Mouse (Mus musculus) telencephalon, adult 2 months (tissue): ENCODE results near the gene Itih1.

Source experiments
- DNase-seq: peaks from one replicate; pipeline ENCODE4 v3.0.0-alpha.2; 2011; ENCODE audit warnings: low read depth, low spot score

Gene Itih1

GRCm38 (mm10) chr14:30943038-30943437 is at the start of gene Itih1:
Gene Itih1, minus strand, starts transcription at chr14:30943289.
- no peak for DNase-seq

GRCm38 (mm10) chr14:30976222-30976621 is 33.1 kb upstream of the Itih1 start:
- DNase-seq = no peak

GRCm38 (mm10) chr14:30974204-30974603 is 31.1 kb upstream of the Itih1 start:
- peak; percentile 87 for DNase-seq

- no peak for DNase-seq
Measured at GRCm38 (mm10) chr14:30960366-30960765, 17.3 kb upstream of the Itih1 start.

GRCm38 (mm10) chr14:30959031-30959430 is 15.9 kb upstream of the Itih1 start:
- DNase-seq = no peak

- DNase-seq = no peak
Measured at GRCm38 (mm10) chr14:30958517-30958916, 15.4 kb upstream of the Itih1 start.

- peak; percentile 98 for DNase-seq
Measured at GRCm38 (mm10) chr14:30951154-30951825, 8.2 kb upstream of the Itih1 start, which contains the start of gene Nek4. Gene Nek4, plus strand, starts transcription at chr14:30951377.

GRCm38 (mm10) chr14:30949986-30950385 is 6.9 kb upstream of the Itih1 start:
- no peak for DNase-seq

- no peak for DNase-seq
Measured at GRCm38 (mm10) chr14:30944745-30945144, 1.7 kb upstream of the Itih1 start.

GRCm38 (mm10) chr14:30943860-30944674 is 978 bp upstream of the Itih1 start:
- DNase-seq = peak; percentile 6

GRCm38 (mm10) chr14:30942254-30942653 is 835 bp downstream of the Itih1 start:
- DNase-seq = no peak

GRCm38 (mm10) chr14:30933351-30933750 is 9.7 kb downstream of the Itih1 start:
- no peak for DNase-seq

GRCm38 (mm10) chr14:30930386-30930785 is 12.7 kb downstream of the Itih1 start:
- no peak for DNase-seq

GRCm38 (mm10) chr14:30925492-30925891 is 17.6 kb downstream of the Itih1 start:
- DNase-seq = no peak

- no peak for DNase-seq
Measured at GRCm38 (mm10) chr14:30923375-30924105, 19.5 kb downstream of the Itih1 start, which contains the start of gene Itih3. Gene Itih3, minus strand, starts transcription at chr14:30923760.

GRCm38 (mm10) chr14:30922053-30922670 is 20.9 kb downstream of the Itih1 start:
- no peak for DNase-seq

GRCm38 (mm10) chr14:30916516-30916915 is 26.6 kb downstream of the Itih1 start:
- no peak for DNase-seq

- DNase-seq = no peak
Measured at GRCm38 (mm10) chr14:30913404-30913803, 29.7 kb downstream of the Itih1 start.

- no peak for DNase-seq
Measured at GRCm38 (mm10) chr14:30912641-30913040, 30.4 kb downstream of the Itih1 start.

GRCm38 (mm10) chr14:30911141-30911540 is 31.9 kb downstream of the Itih1 start:
- no peak for DNase-seq

- no peak for DNase-seq
Measured at GRCm38 (mm10) chr14:30907814-30908265, 35.2 kb downstream of the Itih1 start.

GRCm38 (mm10) chr14:30906001-30906400 is 37.1 kb downstream of the Itih1 start:
- no peak for DNase-seq
